Mouse (Mus musculus) heart, postnatal 0 days (tissue): ENCODE data around the gene Wwox.

Experiments
- CTCF ChIP-seq: IDR thresholded peaks from 2 replicates; pipeline ENCODE4 v1.5.1; 2016; ENCODE audit warnings: antibody characterized with exemption, control low read depth, low read depth
- EP300 ChIP-seq: IDR thresholded peaks from 2 replicates; pipeline ENCODE4 v1.6.1; 2016; ENCODE audit warnings: antibody characterized with exemption, low read depth

DNA sequence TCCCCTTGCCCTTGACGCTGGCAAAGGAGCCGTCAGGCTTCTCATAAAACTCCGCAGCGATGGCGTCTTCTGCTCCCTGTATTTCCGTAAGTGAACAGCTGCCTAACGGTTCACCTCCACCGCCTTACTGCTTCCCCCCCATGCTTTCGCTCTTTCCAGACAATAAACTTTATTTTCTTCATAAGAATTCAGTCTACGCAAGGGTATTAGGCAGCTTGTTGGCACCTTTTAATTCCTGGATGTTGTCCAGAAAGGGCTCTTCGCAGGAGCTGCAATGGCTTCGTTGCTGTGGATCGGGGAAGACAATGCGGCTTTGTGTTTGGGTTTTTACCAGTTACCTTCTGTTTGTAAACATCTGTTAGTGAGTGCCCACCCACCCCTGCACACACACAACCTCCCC lies 211.3 kb downstream of the Wwox start:
- no peak for TF ChIP-seq CTCF
- no peak for TF ChIP-seq EP300
